Mouse (Mus musculus) lung, postnatal 36 days (tissue): ENCODE measurements around the gene Ccdc150.

Source experiments
- DNase-seq: peaks from one replicate; pipeline ENCODE4 v3.0.0; 2022; ENCODE audit warnings: mixed read lengths

The Ccdc150 gene

GRCm38 (mm10) chr1:54250158-54250866 is at the start of gene Ccdc150:
TSS of gene Ccdc150 (plus strand) at chr1:54250683.
- DNase-seq: peak; percentile 99

DNA sequence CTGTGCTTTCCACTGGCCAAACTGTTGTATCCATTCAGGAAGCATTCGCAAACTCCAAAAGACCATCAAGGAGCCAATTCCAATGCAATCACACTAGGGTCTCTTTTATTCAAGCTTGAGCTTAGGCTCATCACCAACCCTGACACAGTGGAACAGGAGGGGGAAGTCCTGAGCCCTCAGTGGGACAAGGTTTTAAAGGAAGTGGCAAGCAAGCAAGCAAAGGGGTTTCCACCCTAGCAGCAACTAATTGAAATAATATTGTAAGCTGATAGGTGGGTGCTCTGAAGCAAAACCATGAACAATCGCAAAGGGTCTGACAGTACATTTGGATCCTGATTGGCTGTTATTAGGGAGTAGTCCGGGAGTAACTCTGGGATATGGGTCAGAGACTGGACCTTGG is 30.2 kb upstream of the Ccdc150 start:
- DNase-seq: no peak

GRCm38 (mm10) chr1:54242722-54243121 is 7.8 kb upstream of the Ccdc150 start:
- DNase-seq: no peak

DNA sequence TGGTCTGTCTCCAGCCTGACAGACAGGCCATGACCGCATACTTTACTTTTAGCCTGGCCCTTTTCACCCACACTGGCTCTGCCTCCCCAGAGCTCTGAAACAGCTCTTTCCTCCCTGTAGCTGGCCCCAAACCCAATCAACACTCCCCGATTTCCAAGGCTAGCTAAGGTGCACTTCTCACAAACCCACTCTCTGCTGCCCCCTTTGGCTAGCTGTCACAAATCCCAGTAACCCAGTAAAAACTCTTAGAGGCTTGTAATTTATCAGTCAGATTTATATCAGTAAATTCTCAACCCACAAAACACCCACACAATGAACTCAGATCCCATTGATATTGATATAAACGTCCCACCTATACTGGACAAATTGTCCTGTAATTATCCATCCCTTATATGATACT is 25.1 kb downstream of the Ccdc150 start:
- peak; percentile 1 for DNase-seq

DNA sequence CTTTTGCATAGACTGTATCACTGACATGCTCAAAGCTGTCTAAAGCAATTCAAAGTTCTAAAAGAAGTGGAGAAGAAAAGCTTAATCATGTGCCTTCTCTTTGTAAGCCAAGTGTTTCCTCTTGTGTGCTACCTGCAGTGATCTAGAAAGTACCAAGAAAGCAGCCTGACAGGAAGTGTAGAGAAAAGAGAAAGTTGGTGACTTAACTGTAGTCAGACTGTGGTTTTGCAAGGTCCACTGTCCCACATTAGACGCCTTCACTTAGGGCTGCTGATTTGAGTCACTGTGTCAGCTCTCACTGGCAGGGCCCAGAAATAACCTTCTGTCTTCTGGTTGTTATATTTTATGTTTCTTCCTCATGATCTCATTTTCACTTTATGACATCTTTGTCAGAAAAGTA is 29.1 kb downstream of the Ccdc150 start:
- DNase-seq: no peak

GRCm38 (mm10) chr1:54280651-54281050 is 30.2 kb downstream of the Ccdc150 start:
- DNase-seq: no peak

DNA sequence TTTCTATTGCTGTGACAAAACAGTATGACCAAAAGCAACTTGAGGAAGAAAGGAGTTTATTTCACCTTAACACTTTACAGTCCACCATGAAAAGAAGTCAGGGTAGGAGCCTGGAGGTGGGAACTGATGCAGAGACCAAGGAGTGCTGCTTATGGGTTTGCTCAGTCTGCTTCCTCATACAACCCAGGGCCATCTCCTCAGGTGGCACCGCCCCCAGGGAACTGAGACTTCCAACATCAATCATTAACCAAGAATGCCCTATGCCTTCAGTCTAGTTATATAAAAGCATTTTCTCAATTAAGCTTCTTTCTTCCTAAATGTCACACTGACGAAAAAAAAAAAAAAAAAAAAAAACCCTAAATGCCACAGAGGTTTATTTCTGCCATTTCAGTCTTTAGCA is 55.9 kb downstream of the Ccdc150 start:
- DNase-seq: no peak

- peak; percentile 7 for DNase-seq
Measured at GRCm38 (mm10) chr1:54326647-54327046, 76.2 kb downstream of the Ccdc150 start.

- no peak for DNase-seq
Measured at GRCm38 (mm10) chr1:54327876-54328545, 77.5 kb downstream of the Ccdc150 start.

GRCm38 (mm10) chr1:54332988-54333387 is 82.5 kb downstream of the Ccdc150 start:
- peak; percentile 47 for DNase-seq

- DNase-seq: no peak
Measured at GRCm38 (mm10) chr1:54354786-54355185, 104.3 kb downstream of the Ccdc150 start.

GRCm38 (mm10) chr1:54355485-54355884 is 105.0 kb downstream of the Ccdc150 start:
- peak; percentile 2 for DNase-seq

- no peak for DNase-seq
Measured at GRCm38 (mm10) chr1:54356566-54356965, 106.1 kb downstream of the Ccdc150 start.

- DNase-seq: peak; percentile 42
Measured at GRCm38 (mm10) chr1:54377506-54378051, 127.1 kb downstream of the Ccdc150 start.

DNA sequence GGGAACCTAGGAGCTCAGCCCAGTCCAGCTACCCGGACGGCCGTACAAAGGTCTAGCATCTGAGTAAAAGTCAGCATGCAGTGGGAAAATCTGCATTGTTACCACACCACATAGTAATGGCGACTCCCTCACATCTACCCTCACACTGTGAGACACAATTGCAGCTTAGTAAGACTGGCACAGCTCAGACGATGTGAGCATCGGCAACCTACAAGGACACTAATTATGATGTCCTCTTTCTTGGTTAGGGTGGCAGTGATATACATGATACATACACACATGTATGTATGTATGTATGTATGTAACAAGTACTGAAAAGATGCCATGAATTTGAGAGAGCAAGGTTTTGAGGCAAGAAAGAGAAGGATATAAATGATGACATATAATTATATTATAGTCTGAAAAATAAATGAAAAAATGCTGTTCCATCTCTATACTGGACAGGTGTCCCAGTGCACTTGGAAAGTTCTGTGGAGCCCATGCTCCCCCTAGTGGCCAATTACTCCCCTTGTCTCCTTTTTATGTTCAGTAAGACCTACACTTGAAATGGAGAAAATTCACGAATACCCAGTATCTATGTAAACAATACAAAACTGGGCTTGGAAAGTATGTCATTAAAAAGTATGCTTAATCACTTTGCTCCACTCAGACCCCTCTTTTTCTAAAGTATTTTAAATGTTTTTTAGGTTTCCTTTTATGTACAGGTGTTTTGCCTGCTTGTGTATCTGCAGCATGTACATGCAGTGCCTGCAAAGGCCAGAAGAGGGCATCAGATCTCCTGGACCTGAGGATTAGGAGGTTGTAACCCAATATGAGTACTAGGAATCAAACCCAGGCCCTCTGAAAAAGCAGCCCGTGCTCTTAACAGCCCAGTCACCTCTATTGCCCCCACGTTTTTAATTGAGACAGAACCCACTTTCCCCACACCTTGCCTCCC is 130.8 kb downstream of the Ccdc150 start:
- DNase-seq: peak; percentile 83

- DNase-seq: no peak
Measured at GRCm38 (mm10) chr1:54384221-54384620, 133.7 kb downstream of the Ccdc150 start.

GRCm38 (mm10) chr1:54402736-54403135 is 152.3 kb downstream of the Ccdc150 start:
- no peak for DNase-seq
